Mouse (Mus musculus) heart, embryonic 14.5 days (tissue): ENCODE results near the gene Gm9999. TPM values are rescaled to one million over a fixed set of nuclear protein-coding genes. Genes with fewer than 3 reads are reported as not detected.
A peak's percentile ranks its signal among the peaks of the same experiment; 100 is the strongest.

Experiments used
- ATAC-seq: fragments of 200-750 bp; cut with Nextera tagmentation; 2 replicates; pipeline ENCODE4 v1.8.0; 2017; ENCODE audit warnings: low read depth, moderate TSS enrichment; ENCODE audit not compliant: insufficient number of reproducible peaks, insufficient read depth, low FRiP score
- H3K27ac ChIP-seq, 2 experiments: fragments of 200-500 bp in 1 of 2; fragments of 300-500 bp in 1 of 2; sonication (generic) in 1 of 2; replicated peaks in 1 of 2; 2 replicates each; pipeline ENCODE4 v1.5.1; 2012 to 2014; ENCODE audit warnings: low read depth in 2 of 2, low read length in 2 of 2, control low read depth in 1 of 2, mild to moderate bottlenecking in 1 of 2, mixed read lengths in 1 of 2; ENCODE audit not compliant: control insufficient read depth in 1 of 2, insufficient read depth in 1 of 2
- H3K27me3 ChIP-seq: fragments of 300-500 bp; sonication (generic); 2 replicates; pipeline ENCODE4 v1.6.1; 2014; ENCODE audit warnings: mild to moderate bottlenecking, low read length, control low read depth; ENCODE audit not compliant: control insufficient read depth, insufficient read depth
- H3K36me3 ChIP-seq: fragments of 300-500 bp; sonication (generic); 2 replicates; pipeline ENCODE4 v1.6.1; 2014; ENCODE audit warnings: mild to moderate bottlenecking, control low read depth, low read length, mixed read lengths; ENCODE audit not compliant: control insufficient read depth, insufficient read depth
- H3K4me1 ChIP-seq, 2 experiments: fragments of 200-500 bp in 1 of 2; fragments of 300-500 bp in 1 of 2; sonication (generic) in 1 of 2; 2 replicates each; pipeline ENCODE4 v1.6.1; 2012 to 2014; ENCODE audit warnings: low read length in 2 of 2, control low read depth in 1 of 2, mixed read lengths in 1 of 2; ENCODE audit not compliant: control insufficient read depth in 2 of 2, insufficient read depth in 2 of 2
- H3K4me2 ChIP-seq: fragments of 300-500 bp; sonication (generic); 2 replicates; pipeline ENCODE4 v1.6.1; 2014; ENCODE audit warnings: mild to moderate bottlenecking, low read length
- H3K4me3 ChIP-seq, 2 experiments: fragments of 200-500 bp in 1 of 2; fragments of 300-500 bp in 1 of 2; sonication (generic) in 1 of 2; 2 replicates each; pipeline ENCODE4 v1.5.1; 2012 to 2014; ENCODE audit warnings: low read length in 2 of 2, mild to moderate bottlenecking in 2 of 2, control low read depth in 1 of 2, low read depth in 1 of 2, moderate library complexity in 1 of 2; ENCODE audit not compliant: control insufficient read depth in 1 of 2, insufficient read depth in 1 of 2
- H3K9ac ChIP-seq: fragments of 300-500 bp; sonication (generic); 2 replicates; pipeline ENCODE4 v1.6.1; 2014; ENCODE audit warnings: mild to moderate bottlenecking, low read length
- H3K9me3 ChIP-seq: fragments of 300-500 bp; sonication (generic); 2 replicates; pipeline ENCODE4 v1.6.1; 2016; ENCODE audit warnings: low read length, control low read depth; ENCODE audit not compliant: control insufficient read depth
- WGBS: fragments of 180-500 bp; shearing (Covaris S2); extraction: QIAGEN DNeasy Blood & Tissue Kit; methylation state at CpG from one replicate; pipeline ENCODE4 v1.1.7; 2014; 5-methylcytosine and 5-hydroxymethylcytosine counted together
- polyA plus RNA-seq: library from polyadenylated mRNA; unstranded; fragments of >200 nt; fragmentation: Nextera tagmentation; extraction: Ambion mirVana; gene quantifications from 2 replicates; pipeline ENCODE4 v1.2.1, GENCODE M21; 2014

Gene Gm9999
- not detected in 2 replicates for polyA plus RNA-seq

DNA sequence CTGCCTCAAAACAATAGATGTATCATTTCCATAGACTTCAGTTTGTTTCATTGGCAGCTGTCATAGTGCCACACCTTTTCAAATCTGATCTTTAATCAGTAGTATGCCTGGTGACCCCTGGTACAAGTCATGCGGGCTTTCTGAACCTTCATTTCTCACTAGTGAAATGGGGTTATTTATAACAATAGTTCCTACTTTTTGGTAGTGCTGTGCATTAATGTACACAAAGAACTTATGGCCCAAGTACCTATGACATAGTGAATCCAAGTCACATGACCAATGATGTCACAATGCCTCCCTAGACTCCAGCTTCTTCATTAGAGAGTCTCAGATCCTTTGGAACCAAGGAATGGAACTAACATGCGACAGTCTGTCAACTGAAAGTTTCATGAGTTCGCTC, at the start of gene Gm9999:
TSS of gene Gm9999 (plus strand) at position 301 of the 400 bp plus-strand sequence.
- Histone ChIP-seq H3K4me3 (no peak within 1 kb of the TSS), H3K27ac (no peak within 1 kb of the TSS), H3K27me3 (no peaks in the 10 kb centered on the region), H3K4me2 (no peak within 1 kb of the TSS), H3K36me3 (no peaks in the 10 kb centered on the region), H3K4me1 (peaks cover 0 to 6% of the 10 kb centered on the region in 2 experiments; a peak in 1 of 4 replicates), H3K9me3 (no peaks in the 10 kb centered on the region), H3K9ac (no peak within 1 kb of the TSS)
- 88% methylated on average over 3 of the region's 3 CpGs for WGBS
- ATAC-seq: no peak

DNA sequence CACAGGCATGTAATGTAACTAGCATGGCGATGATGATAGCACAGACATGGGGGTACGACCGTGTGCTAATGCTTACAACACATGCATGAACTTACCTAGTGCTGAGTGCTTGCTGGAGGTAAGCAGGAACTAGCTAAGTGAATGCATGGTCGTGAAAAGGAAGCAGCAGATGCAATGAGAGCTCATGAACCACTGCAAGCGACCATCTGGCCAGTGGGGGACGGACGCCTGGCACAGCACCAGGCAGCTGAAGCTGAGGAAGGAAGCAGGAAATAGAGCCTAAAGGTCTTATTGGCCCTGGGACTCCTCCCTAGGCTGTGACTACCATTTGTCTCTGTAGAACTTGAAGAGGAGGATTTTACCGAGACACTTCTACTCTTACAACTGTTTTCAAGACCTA, 48.6 kb upstream of the Gm9999 start:
- Histone ChIP-seq H3K9ac (no peak overlapping the region), H3K36me3 (peaks cover 75% of the 10 kb centered on the region), H3K4me2 (no peak overlapping the region), H3K4me1 (no peaks in the 10 kb centered on the region), H3K27ac (no peak overlapping the region), H3K9me3 (no peaks in the 10 kb centered on the region), H3K27me3 (no peaks in the 10 kb centered on the region), H3K4me3 (no peak overlapping the region)
- no peak for ATAC-seq
- WGBS: 82% methylated on average over 8 of the region's 8 CpGs

DNA sequence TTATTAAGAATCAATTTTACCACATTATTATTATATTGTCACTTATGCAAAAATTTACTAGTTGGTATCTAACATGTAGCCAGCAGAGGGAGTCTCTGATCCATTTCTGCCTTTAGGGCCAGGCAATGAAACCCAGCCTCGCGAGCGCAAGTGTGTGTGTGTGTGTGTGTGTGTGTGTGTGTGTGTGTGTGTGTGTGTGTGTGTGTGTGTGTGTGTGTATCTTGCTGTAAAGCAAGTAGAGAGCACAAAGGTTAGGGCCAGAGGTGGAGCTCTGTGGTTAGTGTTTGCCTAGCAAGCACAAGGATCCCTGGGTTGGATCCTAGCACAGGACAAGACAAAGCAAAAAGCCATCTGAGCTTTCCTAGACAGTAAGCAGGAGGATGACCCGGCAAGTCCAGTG, 47.5 kb upstream of the Gm9999 start:
- H3K4me3 ChIP-seq: no peak overlapping the region
- no peak overlapping the region for H3K4me2 ChIP-seq
- no peaks in the 10 kb centered on the region for H3K27me3 ChIP-seq
- peaks cover 0 to 3% of the 10 kb centered on the region in 2 experiments; a peak in 2 of 4 replicates for H3K4me1 ChIP-seq
- no peaks in the 10 kb centered on the region for H3K9me3 ChIP-seq
- H3K27ac ChIP-seq: no peak overlapping the region
- WGBS: 58% methylated on average over 4 of the region's 4 CpGs
- peaks cover 76% of the 10 kb centered on the region for H3K36me3 ChIP-seq
- no peak overlapping the region for H3K9ac ChIP-seq
- ATAC-seq: no peak

DNA sequence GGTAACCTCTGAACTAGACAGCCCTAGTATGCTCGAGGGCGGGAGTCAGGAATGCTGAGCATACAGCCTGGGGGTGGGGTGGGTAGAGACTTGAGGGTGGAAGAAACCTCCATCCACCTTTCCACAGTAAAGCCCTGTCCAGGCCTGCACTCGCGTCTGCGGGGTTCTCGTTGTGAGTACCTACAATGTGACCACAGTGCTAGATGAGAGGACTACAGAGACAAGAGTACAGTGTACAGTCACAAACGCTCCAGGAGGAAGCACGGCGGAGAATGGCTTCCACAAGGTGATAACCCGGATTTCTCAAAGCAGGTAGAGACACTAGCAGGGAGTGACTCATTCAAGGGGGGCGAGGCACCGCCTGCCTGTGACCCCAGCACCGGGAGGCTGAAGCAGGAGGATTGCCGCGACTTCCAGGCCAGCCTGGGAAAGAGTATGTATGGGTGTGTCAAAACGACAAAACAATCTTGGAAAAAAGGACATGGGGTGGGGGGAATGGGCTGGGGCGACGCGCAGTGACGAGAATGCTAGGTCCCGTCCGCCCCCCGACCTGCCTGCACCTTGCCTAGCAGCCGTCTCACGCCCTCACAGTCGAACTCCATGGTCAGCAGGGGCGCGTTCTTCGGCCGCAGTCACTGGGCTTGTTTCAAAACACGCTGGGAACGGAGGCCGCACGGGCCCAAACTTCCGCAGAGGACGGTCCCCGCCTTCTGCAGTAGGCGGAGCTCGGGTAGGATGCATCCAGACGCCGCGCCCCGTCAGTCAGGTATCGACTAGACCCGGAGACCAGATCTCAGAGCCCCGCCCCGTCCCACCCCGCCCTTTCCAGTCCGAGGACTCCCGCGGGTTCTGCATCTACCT, 25.3 kb upstream of the Gm9999 start, which contains the start of gene Uevld:
TSS of gene Uevld (minus strand) at position 697 of the 861 bp plus-strand sequence.
- Histone ChIP-seq H3K9ac (peak within 1 kb of the TSS; percentile 92), H3K9me3 (no peaks in the 10 kb centered on the region), H3K27me3 (no peaks in the 10 kb centered on the region), H3K27ac (peak within 1 kb of the TSS; percentile 5 to 64; a peak in 3 of 4 replicates), H3K36me3 (peaks cover 27% of the 10 kb centered on the region), H3K4me3 (peak within 1 kb of the TSS; percentile 78 to 87), H3K4me2 (peak within 1 kb of the TSS; percentile 89), H3K4me1 (peaks cover 11 to 17% of the 10 kb centered on the region in 2 experiments)
- peak; percentile 86 for ATAC-seq
- WGBS: under 1% methylated on average over 51 of the region's 51 CpGs

DNA sequence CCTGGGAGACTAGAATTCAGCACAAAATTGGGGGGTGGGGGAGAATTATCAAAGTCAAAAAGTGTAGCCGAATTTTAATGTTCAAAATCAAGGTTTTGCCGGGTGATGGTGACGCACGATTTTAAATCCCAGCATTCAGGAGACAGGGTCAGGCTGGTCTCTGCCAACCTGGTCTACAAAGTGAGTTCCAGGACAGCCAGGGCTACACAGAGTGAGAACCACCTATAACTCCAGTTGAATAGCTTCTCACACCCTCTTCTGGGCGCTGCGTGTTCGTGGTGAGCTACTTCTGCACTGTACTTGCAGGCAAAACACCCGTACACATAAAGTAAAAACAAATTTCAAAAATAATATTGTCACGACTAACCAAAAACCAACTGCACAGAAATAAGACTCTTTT, 24.5 kb upstream of the Gm9999 start:
- Histone ChIP-seq H3K4me3 (peak overlapping the region; percentile 78 to 87), H3K9me3 (no peaks in the 10 kb centered on the region), H3K36me3 (peaks cover 19% of the 10 kb centered on the region), H3K27me3 (no peaks in the 10 kb centered on the region), H3K9ac (peak overlapping the region; percentile 92), H3K4me1 (peaks cover 11 to 22% of the 10 kb centered on the region in 2 experiments), H3K27ac (no peak overlapping the region), H3K4me2 (peak overlapping the region; percentile 89)
- 19% methylated on average over 9 of the region's 9 CpGs for WGBS
- no peak for ATAC-seq

DNA sequence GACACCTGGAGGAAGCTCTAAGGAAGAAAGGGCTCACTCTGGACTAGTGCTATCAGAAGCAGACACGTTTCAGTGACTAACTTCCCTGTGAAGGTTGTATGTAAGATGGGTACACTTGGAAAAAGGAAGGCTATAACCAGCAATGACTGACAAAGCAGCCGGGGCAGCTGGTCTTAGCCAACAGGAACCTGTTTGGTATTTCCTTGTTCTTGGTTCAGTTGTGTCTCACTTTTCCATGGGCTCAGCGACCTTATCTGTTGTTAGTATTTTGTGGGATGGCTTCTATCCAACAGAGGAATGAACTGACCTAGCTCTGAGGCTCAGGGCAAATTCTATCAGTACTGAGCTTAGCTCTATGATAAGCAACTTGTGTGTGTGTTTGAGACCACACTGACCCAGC, 22.4 kb upstream of the Gm9999 start:
- Histone ChIP-seq H3K9me3 (no peaks in the 10 kb centered on the region), H3K4me1 (peaks cover 11 to 22% of the 10 kb centered on the region in 2 experiments), H3K27ac (peak overlapping the region in 1 of 2 experiments; percentile 50; a peak in 1 of 4 replicates), H3K4me3 (no peak overlapping the region), H3K36me3 (no peaks in the 10 kb centered on the region), H3K4me2 (no peak overlapping the region), H3K27me3 (no peaks in the 10 kb centered on the region), H3K9ac (no peak overlapping the region)
- WGBS: 40% methylated on average over 3 of the region's 3 CpGs
- ATAC-seq: no peak

DNA sequence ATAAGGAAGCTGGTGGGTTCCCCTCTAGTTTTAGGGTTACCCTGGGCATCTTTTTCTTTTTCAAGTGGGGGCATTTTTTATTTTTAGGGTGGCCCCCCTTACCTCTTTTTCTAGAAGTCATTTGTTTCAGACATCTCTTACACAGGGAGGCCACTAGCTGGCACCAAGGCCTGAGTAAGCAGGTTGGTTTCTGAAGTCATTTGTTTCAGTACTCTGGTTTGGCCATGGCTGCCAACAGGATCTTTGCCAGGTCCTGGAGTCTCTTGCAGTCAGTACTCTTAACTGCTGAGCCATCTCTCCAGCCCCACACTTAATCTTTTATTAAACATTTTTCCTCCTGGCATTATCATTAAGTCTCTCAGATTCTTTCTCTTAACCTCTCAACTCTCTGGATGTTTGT, 21.2 kb upstream of the Gm9999 start:
- Histone ChIP-seq H3K4me1 (peaks cover 11 to 21% of the 10 kb centered on the region in 2 experiments), H3K27ac (peak overlapping the region in 1 of 2 experiments; percentile 83; a peak in 2 of 4 replicates), H3K27me3 (no peaks in the 10 kb centered on the region), H3K9ac (no peak overlapping the region), H3K4me3 (no peak overlapping the region), H3K36me3 (no peaks in the 10 kb centered on the region), H3K4me2 (no peak overlapping the region), H3K9me3 (no peaks in the 10 kb centered on the region)
- no peak for ATAC-seq
